Mouse (Mus musculus) liver, postnatal 0 days (tissue): ENCODE results near the gene Nr4a3. TPM values are rescaled to one million over a fixed set of nuclear protein-coding genes. Genes with fewer than 3 reads are reported as not detected.
A peak's percentile ranks its signal among the peaks of the same experiment; 100 is the strongest.

Experiments used
- ATAC-seq: fragments of 200-750 bp; cut with Nextera tagmentation; 2 replicates; pipeline ENCODE4 v1.8.0; 2017; ENCODE audit warnings: mild to moderate bottlenecking, moderate library complexity
- DNase-seq: peaks from one replicate; pipeline ENCODE4 v3.0.0-alpha.2; 2016
- H3K27ac ChIP-seq: fragments of 300-500 bp; sonication (generic); 2 replicates; pipeline ENCODE4 v1.5.1; 2014; ENCODE audit warnings: antibody characterized with exemption, moderate library complexity, mild to moderate bottlenecking, low read depth
- H3K27me3 ChIP-seq: fragments of 300-500 bp; sonication (generic); 2 replicates; pipeline ENCODE4 v1.6.1; 2014; ENCODE audit warnings: low read length, control low read depth, mixed read lengths; ENCODE audit not compliant: insufficient read depth
- H3K36me3 ChIP-seq: fragments of 300-500 bp; sonication (generic); replicated peaks from 2 replicates; pipeline ENCODE4 v1.6.1; 2014; ENCODE audit warnings: mild to moderate bottlenecking, control low read depth, low read length, moderate library complexity, mixed read lengths; ENCODE audit not compliant: insufficient read depth
- H3K4me1 ChIP-seq: fragments of 300-500 bp; sonication (generic); 2 replicates; pipeline ENCODE4 v1.6.1; 2014; ENCODE audit warnings: antibody characterized with exemption, mild to moderate bottlenecking, control low read depth; ENCODE audit not compliant: insufficient read depth
- H3K4me2 ChIP-seq: fragments of 300-500 bp; sonication (generic); 2 replicates; pipeline ENCODE4 v1.6.1; 2014; ENCODE audit warnings: low read depth, mild to moderate bottlenecking, low read length, moderate library complexity, mixed read lengths
- H3K4me3 ChIP-seq: fragments of 300-500 bp; sonication (generic); 2 replicates; pipeline ENCODE4 v1.5.1; 2014; ENCODE audit warnings: low read depth, low read length
- H3K9ac ChIP-seq: fragments of 300-500 bp; sonication (generic); replicated peaks from 2 replicates; pipeline ENCODE4 v1.6.1; 2014; ENCODE audit warnings: mild to moderate bottlenecking, moderate library complexity
- H3K9me3 ChIP-seq: fragments of 300-500 bp; sonication (generic); 2 replicates; pipeline ENCODE4 v1.6.1; 2016; ENCODE audit warnings: mild to moderate bottlenecking, control low read depth, low read length, mixed read lengths
- CTCF ChIP-seq: sonication (generic); IDR thresholded peaks from 2 replicates; pipeline ENCODE4 v1.5.1; 2016; ENCODE audit warnings: antibody characterized with exemption, low read depth
- EP300 ChIP-seq: IDR thresholded peaks from 2 replicates; pipeline ENCODE4 v1.6.1; 2016; ENCODE audit warnings: antibody characterized with exemption, low read depth, mild to moderate bottlenecking
- WGBS: fragments of 180-500 bp; shearing (Covaris S2); extraction: QIAGEN DNeasy Blood & Tissue Kit; methylation state at CpG from one replicate; pipeline ENCODE4 v1.1.7; 2014; ENCODE audit not compliant: insufficient replicate concordance; 5-methylcytosine and 5-hydroxymethylcytosine counted together
- polyA plus RNA-seq: library from polyadenylated mRNA; unstranded; fragments of >200 nt; fragmentation: Nextera tagmentation; extraction: Ambion mirVana; gene quantifications from 2 replicates; pipeline ENCODE4 v1.2.1, GENCODE M21; 2015

Nr4a3 gene
- polyA plus RNA-seq, 1 experiment from 2014 or later: not detected

DNA sequence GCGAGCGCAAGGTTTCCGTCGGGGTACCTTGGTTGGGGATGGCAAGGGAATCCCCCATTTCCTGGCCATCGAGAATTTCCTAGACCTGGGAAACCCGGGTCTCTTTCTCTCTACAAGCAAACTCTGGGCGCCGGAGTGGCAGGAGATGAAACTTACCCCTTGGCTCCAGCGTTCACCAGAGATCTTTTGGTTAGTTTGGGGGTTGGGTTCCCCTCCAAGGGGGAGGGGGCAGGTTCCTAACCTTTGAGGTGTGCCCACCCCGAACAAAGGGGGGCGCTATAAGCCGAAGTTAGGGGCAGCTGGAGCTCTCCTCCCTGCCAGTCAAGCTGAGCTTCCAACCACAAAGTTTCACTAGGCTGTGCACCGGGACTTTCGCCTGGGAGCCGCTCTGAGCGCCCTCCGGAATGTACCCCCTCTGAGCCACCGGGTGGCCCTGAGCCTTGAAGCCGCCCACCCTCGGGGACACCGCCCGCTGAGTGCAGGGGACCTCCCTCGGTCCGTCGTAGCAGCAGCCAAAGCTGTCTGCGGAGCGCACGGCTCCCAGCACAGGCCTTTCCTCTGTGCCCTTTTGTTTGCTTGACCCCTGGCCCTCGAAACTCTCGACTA, 2.9 kb downstream of the Nr4a3 start:
- ATAC-seq (no peak), DNase-seq (peak; percentile 35)
- Histone ChIP-seq H3K4me3 (peak overlapping the region; percentile 83), H3K36me3 (no peaks in the 10 kb centered on the region), H3K27ac (no peak overlapping the region), H3K4me1 (peaks cover 25% of the 10 kb centered on the region), H3K9me3 (no peaks in the 10 kb centered on the region), H3K9ac (no peak overlapping the region), H3K4me2 (peak overlapping the region; percentile 95), H3K27me3 (peaks cover 79% of the 10 kb centered on the region)
- WGBS: 2% methylated on average over 29 of the region's 30 CpGs
- TF ChIP-seq EP300: no peak
- TF ChIP-seq CTCF: 0 out of 2 replicates have a peak, but pooled peaks have one; percentile 9

DNA sequence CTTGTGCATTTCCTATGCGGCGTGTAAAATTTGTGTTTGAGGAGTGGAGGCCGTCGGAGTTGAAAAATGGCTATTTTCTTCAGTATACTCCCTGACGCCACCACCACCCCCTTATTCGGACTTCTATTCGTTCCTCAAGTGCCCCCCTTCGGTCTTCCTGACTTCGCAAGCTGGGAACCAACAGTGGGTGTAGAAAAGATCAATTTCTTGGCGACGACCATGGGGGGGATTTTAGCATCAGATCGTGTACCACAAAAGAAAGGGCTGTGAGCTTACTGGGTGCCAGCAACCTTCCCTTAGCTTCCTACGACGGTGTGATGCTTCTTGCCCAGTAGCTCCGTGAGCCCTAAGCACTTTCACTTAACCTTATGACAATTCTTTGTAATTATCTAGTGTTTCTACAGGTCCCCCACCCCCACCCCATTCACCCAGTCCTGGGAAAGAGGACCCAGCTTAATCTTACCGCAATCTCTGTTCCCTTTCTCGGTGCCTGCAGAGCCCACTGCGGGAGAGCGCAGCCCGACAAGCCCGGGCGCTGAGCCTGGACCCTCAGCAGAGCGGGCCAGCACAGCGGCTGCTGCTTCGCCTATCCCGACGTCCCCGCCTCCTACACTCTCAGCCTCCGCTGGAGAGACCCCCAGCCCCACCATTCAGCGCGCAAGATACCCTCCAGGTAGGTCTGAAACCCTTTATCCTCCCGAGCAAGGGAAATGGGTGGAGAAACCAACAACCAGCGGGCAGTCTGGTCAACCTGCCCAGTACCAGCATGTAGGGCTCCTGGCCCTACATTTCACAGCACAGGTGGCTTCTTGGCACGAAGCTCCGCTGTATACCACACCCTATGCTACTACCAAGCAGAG, 3.7 kb downstream of the Nr4a3 start:
- no peak for TF ChIP-seq CTCF
- no peak for TF ChIP-seq EP300
- no peak overlapping the region for H3K27ac ChIP-seq
- DNase-seq: no peak
- no peak for ATAC-seq
- H3K4me2 ChIP-seq: peak overlapping the region; percentile 95
- H3K4me3 ChIP-seq: peak overlapping the region; percentile 30
- H3K36me3 ChIP-seq: no peaks in the 10 kb centered on the region
- H3K4me1 ChIP-seq: peaks cover 25% of the 10 kb centered on the region
- WGBS: 3% methylated on average over 35 of the region's 35 CpGs
- H3K27me3 ChIP-seq: peaks cover 86% of the 10 kb centered on the region
- no peaks in the 10 kb centered on the region for H3K9me3 ChIP-seq
- H3K9ac ChIP-seq: no peak overlapping the region

DNA sequence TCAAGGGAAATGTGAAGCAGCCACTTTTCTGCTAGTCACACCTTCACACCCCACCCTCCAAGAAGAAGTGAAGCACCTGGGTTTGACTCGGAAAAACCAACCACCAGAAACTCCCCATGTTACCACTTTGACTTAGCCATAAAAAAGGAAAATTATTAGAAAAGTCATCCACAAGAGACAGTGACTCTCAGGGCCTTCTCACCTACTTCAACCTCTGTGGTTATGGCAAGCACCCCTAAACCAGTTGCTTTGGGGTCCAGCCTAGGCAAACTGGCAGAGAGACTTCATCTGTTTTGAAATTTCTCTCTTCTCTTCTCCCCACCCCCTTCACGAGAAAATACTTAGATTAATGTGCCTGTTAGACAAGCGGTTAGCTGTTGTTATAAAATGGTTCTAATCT, 5.1 kb downstream of the Nr4a3 start:
- ATAC-seq (no peak), DNase-seq (no peak)
- H3K27ac ChIP-seq: no peak overlapping the region
- 44% methylated on average over 3 of the region's 3 CpGs for WGBS
- no peaks in the 10 kb centered on the region for H3K9me3 ChIP-seq
- H3K36me3 ChIP-seq: no peaks in the 10 kb centered on the region
- H3K4me1 ChIP-seq: peaks cover 20% of the 10 kb centered on the region
- H3K4me2 ChIP-seq: no peak overlapping the region
- no peak overlapping the region for H3K4me3 ChIP-seq
- H3K9ac ChIP-seq: no peak overlapping the region
- H3K27me3 ChIP-seq: peaks cover 91% of the 10 kb centered on the region
- TF ChIP-seq EP300 (no peak), CTCF (no peak)

DNA sequence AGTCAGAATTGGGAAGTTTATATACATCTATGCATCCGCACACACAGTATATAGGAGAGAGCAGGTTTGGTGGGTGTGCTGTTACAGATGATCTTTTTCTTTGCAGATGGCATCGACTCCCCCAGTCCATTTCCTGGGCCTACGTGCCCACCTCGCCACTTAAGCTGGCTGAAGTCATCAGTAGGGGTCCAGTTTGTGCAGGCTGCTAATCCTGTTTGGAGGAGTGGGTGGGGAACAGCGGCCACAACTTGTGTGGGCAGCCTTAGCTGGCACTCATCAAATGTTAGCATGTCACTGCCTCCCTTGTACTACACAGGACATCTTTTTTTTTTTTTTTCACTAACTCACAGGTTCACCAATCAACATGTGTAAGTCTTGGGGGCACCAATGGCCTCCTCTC, 5.5 kb downstream of the Nr4a3 start:
- ATAC-seq: no peak
- no peak for TF ChIP-seq EP300
- TF ChIP-seq CTCF: no peak

DNA sequence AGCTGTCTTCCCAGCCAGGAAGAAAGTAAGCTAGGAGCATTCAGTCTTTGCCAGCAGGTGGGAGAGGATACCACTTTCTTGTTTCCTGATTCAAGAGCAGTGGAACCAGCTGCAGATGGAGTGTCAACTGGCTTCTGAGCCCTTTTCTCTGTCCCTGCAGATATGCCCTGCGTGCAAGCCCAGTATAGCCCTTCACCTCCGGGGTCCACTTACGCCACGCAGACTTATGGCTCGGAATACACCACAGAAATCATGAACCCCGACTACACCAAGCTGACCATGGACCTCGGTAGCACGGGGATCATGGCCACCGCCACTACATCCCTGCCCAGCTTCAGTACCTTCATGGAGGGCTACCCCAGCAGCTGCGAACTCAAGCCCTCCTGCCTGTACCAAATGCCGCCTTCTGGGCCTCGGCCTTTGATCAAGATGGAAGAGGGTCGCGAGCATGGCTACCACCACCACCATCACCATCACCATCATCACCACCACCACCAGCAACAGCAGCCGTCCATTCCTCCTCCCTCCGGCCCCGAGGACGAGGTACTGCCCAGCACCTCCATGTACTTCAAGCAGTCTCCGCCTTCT, 6.2 kb downstream of the Nr4a3 start:
- Histone ChIP-seq H3K4me1 (peaks cover 20% of the 10 kb centered on the region), H3K4me2 (peak overlapping the region; percentile 49; the same call in 1 of the 2 replicates), H3K4me3 (peak overlapping the region; percentile 22), H3K36me3 (no peaks in the 10 kb centered on the region), H3K9ac (no peak overlapping the region), H3K27me3 (peaks cover 79% of the 10 kb centered on the region), H3K27ac (no peak overlapping the region), H3K9me3 (no peaks in the 10 kb centered on the region)
- ATAC-seq (no peak), DNase-seq (no peak)
- no peak for TF ChIP-seq CTCF
- no peak for TF ChIP-seq EP300
- 15% methylated on average over 19 of the region's 19 CpGs for WGBS

More for the DNA sequence above, 5.5 kb downstream of the Nr4a3 start:
- H3K27ac ChIP-seq: no peak overlapping the region
- no peak overlapping the region for H3K9ac ChIP-seq
- 44% methylated on average over 5 of the region's 5 CpGs for WGBS
- no peaks in the 10 kb centered on the region for H3K9me3 ChIP-seq
- no peak for DNase-seq
- H3K36me3 ChIP-seq: no peaks in the 10 kb centered on the region
- no peak overlapping the region for H3K4me2 ChIP-seq
- no peak overlapping the region for H3K4me3 ChIP-seq
- H3K4me1 ChIP-seq: peaks cover 20% of the 10 kb centered on the region
- peaks cover 86% of the 10 kb centered on the region for H3K27me3 ChIP-seq

DNA sequence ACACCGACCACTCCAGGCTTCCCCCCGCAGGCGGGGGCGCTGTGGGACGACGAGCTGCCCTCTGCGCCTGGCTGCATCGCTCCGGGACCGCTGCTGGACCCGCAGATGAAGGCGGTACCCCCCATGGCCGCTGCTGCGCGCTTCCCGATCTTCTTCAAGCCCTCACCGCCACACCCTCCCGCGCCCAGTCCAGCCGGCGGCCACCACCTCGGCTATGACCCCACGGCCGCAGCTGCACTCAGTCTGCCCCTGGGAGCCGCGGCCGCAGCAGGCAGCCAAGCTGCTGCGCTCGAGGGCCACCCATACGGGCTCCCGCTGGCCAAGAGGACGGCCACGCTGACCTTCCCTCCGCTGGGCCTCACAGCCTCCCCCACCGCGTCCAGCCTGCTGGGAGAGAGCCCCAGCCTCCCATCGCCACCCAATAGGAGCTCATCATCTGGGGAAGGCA, 6.7 kb downstream of the Nr4a3 start:
- ATAC-seq (peak; percentile 19; the same call in 1 of the 2 replicates), DNase-seq (peak; percentile 18)
- H3K27me3 ChIP-seq: peaks cover 74% of the 10 kb centered on the region
- H3K9ac ChIP-seq: no peak overlapping the region
- H3K4me2 ChIP-seq: peak overlapping the region; percentile 49
- H3K4me3 ChIP-seq: peak overlapping the region; percentile 22
- H3K36me3 ChIP-seq: no peaks in the 10 kb centered on the region
- no peak overlapping the region for H3K27ac ChIP-seq
- TF ChIP-seq EP300 (no peak), CTCF (no peak)
- H3K4me1 ChIP-seq: peaks cover 15% of the 10 kb centered on the region
- H3K9me3 ChIP-seq: no peaks in the 10 kb centered on the region
- WGBS: 2% methylated on average over 37 of the region's 37 CpGs
